Mouse (Mus musculus) kidney, embryonic 15.5 days (tissue): ENCODE results near the gene Krt8. TPM values are rescaled to one million over a fixed set of nuclear protein-coding genes. Genes with fewer than 3 reads are reported as not detected.

Experiments
- ATAC-seq: fragments of 200-750 bp; cut with Nextera tagmentation; replicated peaks from 2 replicates; pipeline ENCODE4 v1.8.0; 2017; ENCODE audit warnings: moderate TSS enrichment; ENCODE audit not compliant: low FRiP score
- H3K27ac ChIP-seq: fragments of 300-500 bp; sonication (generic); 2 replicates; pipeline ENCODE4 v1.5.1; 2015; ENCODE audit warnings: mild to moderate bottlenecking, inconsistent platforms
- H3K27me3 ChIP-seq: fragments of 300-500 bp; sonication (generic); 2 replicates; pipeline ENCODE4 v1.6.1; 2015; ENCODE audit warnings: inconsistent platforms
- H3K36me3 ChIP-seq: fragments of 300-500 bp; sonication (generic); 2 replicates; pipeline ENCODE4 v1.6.1; 2015; ENCODE audit warnings: inconsistent platforms
- H3K4me1 ChIP-seq: fragments of 300-500 bp; sonication (generic); 2 replicates; pipeline ENCODE4 v1.6.1; 2015; ENCODE audit warnings: inconsistent platforms
- H3K4me2 ChIP-seq: fragments of 300-500 bp; sonication (generic); 2 replicates; pipeline ENCODE4 v1.6.1; 2015; ENCODE audit warnings: moderate library complexity, mild to moderate bottlenecking, inconsistent platforms
- H3K4me3 ChIP-seq: fragments of 300-500 bp; sonication (generic); replicated peaks from 2 replicates; pipeline ENCODE4 v1.5.1; 2015; ENCODE audit warnings: mild to moderate bottlenecking, inconsistent platforms
- H3K9ac ChIP-seq: fragments of 300-500 bp; sonication (generic); 2 replicates; pipeline ENCODE4 v1.6.1; 2015; ENCODE audit warnings: mild to moderate bottlenecking, inconsistent platforms
- H3K9me3 ChIP-seq: fragments of 300-500 bp; sonication (generic); replicated peaks from 2 replicates; pipeline ENCODE4 v1.6.1; 2016; ENCODE audit warnings: inconsistent platforms
- WGBS: fragments of 180-500 bp; shearing (Covaris S2); methylation state at CpG from one replicate; pipeline ENCODE4 v1.1.7; 2015; ENCODE audit warnings: mixed read lengths; 5-methylcytosine and 5-hydroxymethylcytosine counted together
- polyA plus RNA-seq: library from polyadenylated mRNA; unstranded; fragments of >200 nt; fragmentation: Nextera tagmentation; extraction: Ambion mirVana; gene quantifications from 2 replicates; pipeline ENCODE4 v1.2.1, GENCODE M21; 2015

Gene Krt8
- 213 and 217 TPM in 2 replicates for polyA plus RNA-seq

DNA sequence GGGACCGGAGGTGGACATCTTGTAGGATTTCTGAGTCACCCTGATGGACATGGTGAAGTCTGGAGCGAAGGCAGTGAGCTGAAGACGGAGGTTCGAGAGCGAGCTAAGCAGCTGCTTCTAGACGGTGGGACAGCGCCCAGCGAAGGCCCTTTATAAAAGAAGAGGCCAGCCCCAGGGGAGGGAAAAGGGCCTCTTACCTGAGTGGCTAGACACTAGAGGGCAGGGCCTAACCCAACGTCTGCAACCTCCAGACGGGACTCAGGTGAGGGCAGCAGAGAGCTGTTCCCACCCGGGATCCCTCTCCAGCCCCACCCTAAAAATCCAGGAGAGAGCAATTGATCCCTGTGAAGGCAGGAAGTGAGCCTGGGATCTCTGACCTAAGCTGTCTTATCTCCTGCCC, at the start of gene Krt8:
Gene Krt8, minus strand, starts transcription at position 294 of the 400 bp plus-strand sequence.
- H3K36me3 ChIP-seq: 0 out of 2 replicates have a peak, but pooled peaks cover 4% of the 10 kb centered on the region
- ATAC-seq: peak; percentile 66
- peak within 1 kb of the TSS; percentile 48 for H3K4me3 ChIP-seq
- H3K9ac ChIP-seq: peak within 1 kb of the TSS; percentile 41
- H3K9me3 ChIP-seq: no peaks in the 10 kb centered on the region
- H3K4me1 ChIP-seq: peaks cover 41% of the 10 kb centered on the region
- WGBS: 19% methylated on average over 11 of the region's 11 CpGs
- H3K27ac ChIP-seq: peak within 1 kb of the TSS; percentile 63
- peaks cover 65% of the 10 kb centered on the region for H3K27me3 ChIP-seq
- peak within 1 kb of the TSS; percentile 62 for H3K4me2 ChIP-seq

DNA sequence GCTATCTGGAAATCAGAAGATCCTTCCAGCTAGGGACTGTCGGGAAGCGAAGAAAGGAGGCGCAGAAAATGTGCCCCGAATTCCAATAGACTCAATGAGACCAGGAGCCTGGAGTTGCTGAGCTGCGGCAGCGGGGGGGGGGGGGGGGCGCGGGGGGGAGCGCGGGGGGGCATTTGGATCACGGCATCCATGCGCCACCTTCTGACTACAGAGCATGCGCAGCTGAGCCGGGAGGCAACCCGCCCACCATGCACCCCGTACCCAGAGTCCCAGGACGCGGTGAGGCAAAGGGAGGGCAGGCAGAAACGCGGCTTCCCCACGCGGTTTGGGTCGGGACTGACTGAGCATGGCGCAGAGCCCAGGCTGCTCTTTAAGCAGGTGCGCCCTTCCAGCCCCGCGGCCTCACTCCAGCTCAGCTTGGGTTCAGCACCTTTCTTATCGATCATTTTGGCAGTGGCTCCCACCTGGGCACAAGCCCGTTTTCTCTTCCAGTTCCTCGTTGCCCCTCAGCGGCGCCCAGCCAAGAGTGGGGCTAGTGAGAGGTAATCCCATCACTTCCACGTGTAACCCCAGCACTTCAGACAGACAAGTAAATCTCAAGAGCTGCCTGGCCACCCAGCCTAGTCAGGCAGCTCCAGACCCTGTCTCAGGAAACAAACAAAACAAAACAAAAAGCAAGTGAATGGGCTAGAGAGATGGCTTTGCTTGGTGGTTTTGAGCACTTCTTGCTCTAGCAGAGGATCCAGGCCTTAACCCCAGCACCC, 47.8 kb upstream of the Krt8 start:
- Histone ChIP-seq H3K4me2 (peak overlapping the region; percentile 90), H3K4me3 (peak overlapping the region; percentile 52), H3K9me3 (no peaks in the 10 kb centered on the region), H3K27me3 (no peaks in the 10 kb centered on the region), H3K4me1 (peaks cover 11% of the 10 kb centered on the region; the same call in 1 of the 2 replicates), H3K9ac (peak overlapping the region; percentile 57), H3K36me3 (no peaks in the 10 kb centered on the region), H3K27ac (peak overlapping the region; percentile 85)
- WGBS: 1% methylated on average over 29 of the region's 33 CpGs
- peak; percentile 29 for ATAC-seq

DNA sequence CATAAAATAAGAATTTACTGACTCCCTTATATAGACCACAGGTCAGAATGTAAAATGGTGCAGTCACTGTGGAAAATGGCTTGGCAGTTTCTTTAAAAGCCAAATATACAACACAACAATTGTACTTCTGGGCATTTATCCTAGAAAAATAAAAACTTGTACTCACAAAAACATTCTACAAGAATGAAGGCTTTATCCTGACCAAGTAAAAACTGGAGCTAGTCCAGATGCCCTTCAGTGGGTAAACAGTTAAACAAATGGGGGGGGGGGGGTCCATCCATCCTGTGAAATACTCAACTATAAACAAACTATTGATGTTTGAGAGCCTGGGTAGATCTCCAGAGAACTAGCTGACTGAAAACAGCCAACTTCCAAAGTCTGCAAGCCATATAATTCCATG, 45.6 kb upstream of the Krt8 start:
- no peak overlapping the region for H3K4me3 ChIP-seq
- no peak overlapping the region for H3K4me2 ChIP-seq
- no peak for ATAC-seq
- no peaks in the 10 kb centered on the region for H3K27me3 ChIP-seq
- no peak overlapping the region for H3K9ac ChIP-seq
- no peak overlapping the region for H3K27ac ChIP-seq
- no peaks in the 10 kb centered on the region for H3K9me3 ChIP-seq
- H3K4me1 ChIP-seq: peaks cover 11% of the 10 kb centered on the region; the same call in 1 of the 2 replicates
- no peaks in the 10 kb centered on the region for H3K36me3 ChIP-seq

DNA sequence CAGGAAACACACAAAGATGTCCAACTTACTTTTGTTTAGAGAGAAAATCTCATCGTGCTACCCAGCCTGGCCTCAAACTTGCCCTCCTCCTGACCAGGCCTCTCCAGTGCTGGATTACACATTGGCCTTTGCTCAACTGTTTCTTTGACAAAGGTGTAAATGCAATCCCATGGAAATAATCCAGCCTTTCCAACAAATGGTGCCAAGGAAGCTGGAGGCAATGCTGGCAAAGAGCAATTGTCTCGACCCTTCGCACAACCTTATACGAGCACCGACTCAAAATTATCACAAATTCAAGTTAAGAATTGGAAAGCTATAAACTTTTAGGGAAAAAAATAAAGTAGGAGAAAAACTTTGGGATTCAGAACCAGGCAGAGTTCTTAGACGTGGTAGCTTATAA, 43.7 kb upstream of the Krt8 start:
- no peak for ATAC-seq
- 88% methylated on average over 6 of the region's 6 CpGs for WGBS
- no peaks in the 10 kb centered on the region for H3K9me3 ChIP-seq

GRCm38 (mm10) chr15:102045691-102046090, 41.4 kb upstream of the Krt8 start:
- Histone ChIP-seq H3K27me3 (peaks cover 10% of the 10 kb centered on the region; the same call in 1 of the 2 replicates), H3K4me1 (no peaks in the 10 kb centered on the region), H3K9me3 (no peaks in the 10 kb centered on the region), H3K4me3 (no peak overlapping the region), H3K36me3 (no peaks in the 10 kb centered on the region), H3K27ac (no peak overlapping the region), H3K4me2 (no peak overlapping the region), H3K9ac (no peak overlapping the region)
- WGBS: 84% methylated on average over 10 of the region's 10 CpGs
- ATAC-seq: no peak

More for the DNA sequence above, 43.7 kb upstream of the Krt8 start:
- Histone ChIP-seq H3K36me3 (no peaks in the 10 kb centered on the region), H3K4me2 (no peak overlapping the region), H3K27ac (no peak overlapping the region), H3K27me3 (no peaks in the 10 kb centered on the region), H3K4me1 (peaks cover 11% of the 10 kb centered on the region; the same call in 1 of the 2 replicates), H3K4me3 (no peak overlapping the region), H3K9ac (no peak overlapping the region)

GRCm38 (mm10) chr15:102044745-102045144, 40.5 kb upstream of the Krt8 start:
- ATAC-seq: no peak
- no peak overlapping the region for H3K4me2 ChIP-seq
- H3K4me3 ChIP-seq: no peak overlapping the region
- H3K9me3 ChIP-seq: no peaks in the 10 kb centered on the region
- no peak overlapping the region for H3K9ac ChIP-seq
- H3K36me3 ChIP-seq: no peaks in the 10 kb centered on the region
- peaks cover 13% of the 10 kb centered on the region; the same call in 1 of the 2 replicates for H3K27me3 ChIP-seq
- 84% methylated on average over 3 of the region's 3 CpGs for WGBS
- no peak overlapping the region for H3K27ac ChIP-seq
- no peaks in the 10 kb centered on the region for H3K4me1 ChIP-seq

DNA sequence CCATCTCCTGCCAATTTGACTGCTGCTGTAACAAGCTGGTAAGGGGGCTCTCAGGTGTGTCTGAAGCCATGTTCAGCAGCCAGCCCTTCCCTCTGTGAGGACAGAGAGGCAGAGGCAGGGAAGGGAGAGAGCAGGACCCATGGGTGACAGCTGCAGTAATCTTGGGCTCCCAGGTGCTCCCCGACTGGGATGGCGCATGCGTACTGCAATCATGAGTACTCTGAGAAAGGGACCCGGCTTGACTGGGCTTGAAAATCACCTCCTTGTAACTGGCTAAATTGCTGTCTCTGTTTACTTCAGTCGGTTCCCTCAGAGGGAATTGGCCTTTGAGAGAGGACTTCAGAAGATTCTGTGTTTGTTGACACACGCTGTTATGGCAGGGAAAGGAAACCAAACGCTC, 37.7 kb upstream of the Krt8 start:
- Histone ChIP-seq H3K4me2 (peak overlapping the region; percentile 39; the same call in 1 of the 2 replicates), H3K9me3 (no peaks in the 10 kb centered on the region), H3K27me3 (peaks cover 13% of the 10 kb centered on the region; the same call in 1 of the 2 replicates), H3K36me3 (no peaks in the 10 kb centered on the region), H3K27ac (no peak overlapping the region), H3K4me3 (no peak overlapping the region), H3K9ac (no peak overlapping the region), H3K4me1 (0 out of 2 replicates have a peak, but pooled peaks cover 5% of the 10 kb centered on the region)
- WGBS: 22% methylated on average over 7 of the region's 7 CpGs
- ATAC-seq: no peak

- Histone ChIP-seq H3K27ac (no peak overlapping the region), H3K9me3 (no peaks in the 10 kb centered on the region), H3K36me3 (no peaks in the 10 kb centered on the region), H3K4me2 (no peak overlapping the region), H3K27me3 (peaks cover 13% of the 10 kb centered on the region; the same call in 1 of the 2 replicates), H3K4me1 (0 out of 2 replicates have a peak, but pooled peaks cover 5% of the 10 kb centered on the region), H3K4me3 (no peak overlapping the region), H3K9ac (no peak overlapping the region)
- 74% methylated on average over 4 of the region's 4 CpGs for WGBS
- no peak for ATAC-seq
Observed at GRCm38 (mm10) chr15:102040277-102040676, 36.0 kb upstream of the Krt8 start.

DNA sequence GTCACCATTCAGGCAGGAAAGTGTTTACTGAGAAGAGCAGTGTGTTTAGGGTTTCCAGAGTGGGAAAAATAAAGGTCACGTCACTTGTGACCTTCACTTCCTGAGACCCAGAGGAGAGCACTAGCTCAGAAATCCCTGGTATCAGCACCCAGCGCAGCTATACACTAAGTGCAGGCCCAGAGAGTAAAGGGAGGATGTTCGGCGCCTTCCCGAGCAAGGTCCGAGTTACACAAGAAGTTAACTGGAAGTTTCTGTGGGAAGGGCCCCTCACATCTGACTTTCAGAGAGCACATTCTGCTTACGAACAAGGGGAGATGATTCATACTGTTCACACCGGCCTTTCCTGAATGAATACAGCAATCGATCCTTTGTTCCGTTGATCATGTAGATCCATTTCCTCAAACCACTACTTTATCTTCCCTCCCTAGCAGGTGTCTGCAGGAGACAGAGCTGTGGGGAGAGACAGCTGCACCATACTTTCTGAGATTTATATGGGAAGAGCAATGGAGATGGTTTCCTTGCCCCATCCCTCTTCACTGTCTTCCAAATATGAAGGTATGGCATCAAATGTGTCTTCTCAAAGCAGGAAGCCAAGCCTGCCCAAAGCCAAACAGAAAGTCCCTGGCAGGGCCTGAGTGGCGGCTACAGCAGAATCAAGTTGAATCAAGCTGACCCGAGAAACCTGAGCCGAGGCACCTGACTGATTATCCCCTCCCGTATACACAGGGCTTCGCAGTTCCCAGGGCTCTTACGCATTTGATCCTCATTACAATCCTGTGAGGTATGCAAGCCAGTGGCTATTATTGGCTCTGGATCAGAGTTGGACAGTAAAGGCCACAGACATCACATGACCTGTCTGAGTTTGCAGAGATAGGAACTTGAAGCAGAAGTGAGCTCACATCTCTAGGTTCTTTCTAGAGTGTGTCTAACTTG, 30.1 kb upstream of the Krt8 start:
- Histone ChIP-seq H3K36me3 (peaks cover 14% of the 10 kb centered on the region; the same call in 1 of the 2 replicates), H3K4me2 (no peak overlapping the region), H3K27me3 (no peaks in the 10 kb centered on the region), H3K4me3 (no peak overlapping the region), H3K4me1 (0 out of 2 replicates have a peak, but pooled peaks cover 9% of the 10 kb centered on the region), H3K27ac (no peak overlapping the region), H3K9me3 (no peaks in the 10 kb centered on the region), H3K9ac (no peak overlapping the region)
- ATAC-seq: no peak
- 56% methylated on average over 16 of the region's 16 CpGs for WGBS

GRCm38 (mm10) chr15:102028040-102028439, 23.8 kb upstream of the Krt8 start, which contains the start of gene Krt18:
TSS of gene Krt18 (plus strand) at chr15:102028180.
- peak within 1 kb of the TSS; percentile 44 for H3K4me3 ChIP-seq
- peak within 1 kb of the TSS; percentile 51 for H3K9ac ChIP-seq
- H3K9me3 ChIP-seq: no peaks in the 10 kb centered on the region
- peaks cover 49% of the 10 kb centered on the region for H3K4me1 ChIP-seq
- WGBS: 3% methylated on average over 28 of the region's 28 CpGs
- peaks cover 14% of the 10 kb centered on the region; the same call in 1 of the 2 replicates for H3K36me3 ChIP-seq
- ATAC-seq: peak; percentile 27; the same call in 1 of the 2 replicates
- peaks cover 28% of the 10 kb centered on the region for H3K27me3 ChIP-seq
- peak within 1 kb of the TSS; percentile 62 for H3K4me2 ChIP-seq
- H3K27ac ChIP-seq: peak within 1 kb of the TSS; percentile 66

GRCm38 (mm10) chr15:102026430-102026829, 22.1 kb upstream of the Krt8 start:
- H3K4me2 ChIP-seq: peak overlapping the region; percentile 51
- H3K4me1 ChIP-seq: peaks cover 59% of the 10 kb centered on the region
- no peaks in the 10 kb centered on the region for H3K9me3 ChIP-seq
- 17% methylated on average over 12 of the region's 12 CpGs for WGBS
- H3K4me3 ChIP-seq: no peak overlapping the region; the same call in 1 of the 2 replicates
- H3K36me3 ChIP-seq: peaks cover 7% of the 10 kb centered on the region; the same call in 1 of the 2 replicates
- ATAC-seq: no peak
- peaks cover 28% of the 10 kb centered on the region for H3K27me3 ChIP-seq
- peak overlapping the region; percentile 81 for H3K27ac ChIP-seq
- H3K9ac ChIP-seq: no peak overlapping the region
